Mouse (Mus musculus): ENCODE data around the gene Vmn2r81.
"Not testable (repeated sequence)": the region's sequence is repeated elsewhere in the genome, so short reads cannot be mapped to it uniquely, and the experiment has no call there.

Gene Vmn2r81

GRCm38 (mm10) chr10:79247392-79247791 is at the start of gene Vmn2r81:
TSS of gene Vmn2r81 (plus strand) at chr10:79247692.
- DNase-seq: not testable (repeated sequence)

- DNase-seq: not testable (repeated sequence)
These were observed 47.5 kb upstream of the Vmn2r81 start for GRCm38 (mm10) chr10:79199973-79200372.

GRCm38 (mm10) chr10:79220432-79220831 is 27.1 kb upstream of the Vmn2r81 start:
- no peak for DNase-seq

GRCm38 (mm10) chr10:79221606-79222005 is 25.9 kb upstream of the Vmn2r81 start:
- DNase-seq: no peak

- no peak for DNase-seq
These were observed 25.3 kb upstream of the Vmn2r81 start for GRCm38 (mm10) chr10:79222214-79222613.

- not testable (repeated sequence) for DNase-seq
These were observed 74.7 kb downstream of the Vmn2r81 start for GRCm38 (mm10) chr10:79322033-79322736.

GRCm38 (mm10) chr10:79322737-79323086 is 75.2 kb downstream of the Vmn2r81 start:
- DNase-seq: no peak

All from thymus, postnatal 14 days (tissue).